Mouse (Mus musculus): ENCODE data around the gene Sapcd1. TPM values are rescaled to one million over a fixed set of nuclear protein-coding genes. Genes with fewer than 3 reads are reported as not detected.

The Sapcd1 gene
- polyA plus RNA-seq, 1 experiment from 2014 or later: 2.2 TPM

DNA sequence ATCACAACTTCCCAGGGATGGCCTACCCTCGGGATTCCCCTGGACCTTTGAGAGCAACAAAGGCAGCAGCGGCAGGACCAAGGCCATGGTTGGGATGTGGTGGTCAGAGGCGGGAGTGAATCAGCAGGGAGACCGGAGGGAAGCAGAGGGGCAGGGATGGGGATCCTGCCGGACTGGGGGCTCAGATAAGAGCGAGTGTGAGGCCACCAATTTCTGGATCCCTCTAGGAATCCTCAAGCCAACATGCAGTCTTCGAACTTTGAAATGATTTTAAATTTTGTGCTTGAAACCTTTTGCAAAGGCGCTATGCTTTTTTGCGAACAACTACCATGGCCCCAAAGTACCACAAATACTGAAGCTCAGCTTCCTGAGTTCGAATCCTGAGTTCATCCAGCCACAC lies 38.3 kb upstream of the Sapcd1 start, which contains the start of gene Mpig6b:
Mpig6b (minus strand) TSS at position 101 of the 400 bp plus-strand sequence.
- Histone ChIP-seq H3K9me3 (ENCODE audit: control insufficient read depth, low read length) (no peaks in the 10 kb centered on the region), H3K9ac (ENCODE audit: low read length) (peak within 1 kb of the TSS; percentile 52), H3K4me1 (ENCODE audit: control insufficient read depth in 2 of 2, insufficient read depth in 2 of 2, low read length in 2 of 2) (peaks cover 6 to 8% of the 10 kb centered on the region in 2 experiments; a peak in 2 of 4 replicates), H3K27me3 (ENCODE audit: control insufficient read depth, insufficient read depth, low read length) (peaks cover 33% of the 10 kb centered on the region), H3K36me3 (ENCODE audit: control insufficient read depth, insufficient read depth, low read length) (peaks cover 17% of the 10 kb centered on the region), H3K4me2 (ENCODE audit: low read length) (peak within 1 kb of the TSS; percentile 67), H3K4me3 (ENCODE audit: control insufficient read depth in 1 of 2, insufficient read depth in 1 of 2, low read depth in 1 of 2, low read length in 2 of 2) (peak within 1 kb of the TSS; percentile 19 to 34), H3K27ac (replicated peaks in 1 of 2; ENCODE audit: control insufficient read depth in 1 of 2, insufficient read depth in 1 of 2, low read depth in 2 of 2, low read length in 2 of 2) (no peak within 1 kb of the TSS)
- no peak for ATAC-seq (ENCODE audit: insufficient number of reproducible peaks, insufficient read depth, low FRiP score, low read depth)
- WGBS: 48% methylated on average over 10 of the region's 10 CpGs

- Histone ChIP-seq H3K9me3 (ENCODE audit: control insufficient read depth, low read length) (no peaks in the 10 kb centered on the region), H3K4me3 (ENCODE audit: control insufficient read depth in 1 of 2, insufficient read depth in 1 of 2, low read depth in 1 of 2, low read length in 2 of 2) (peak within 1 kb of the TSS; percentile 19 to 34), H3K27me3 (ENCODE audit: control insufficient read depth, insufficient read depth, low read length) (peaks cover 33% of the 10 kb centered on the region)
Observed at GRCm38 (mm10) chr17:35064951-35065947, 37.4 kb upstream of the Sapcd1 start, which contains the start of gene Ly6g6c. Ly6g6c (plus strand) TSS chr17:35065388.

DNA sequence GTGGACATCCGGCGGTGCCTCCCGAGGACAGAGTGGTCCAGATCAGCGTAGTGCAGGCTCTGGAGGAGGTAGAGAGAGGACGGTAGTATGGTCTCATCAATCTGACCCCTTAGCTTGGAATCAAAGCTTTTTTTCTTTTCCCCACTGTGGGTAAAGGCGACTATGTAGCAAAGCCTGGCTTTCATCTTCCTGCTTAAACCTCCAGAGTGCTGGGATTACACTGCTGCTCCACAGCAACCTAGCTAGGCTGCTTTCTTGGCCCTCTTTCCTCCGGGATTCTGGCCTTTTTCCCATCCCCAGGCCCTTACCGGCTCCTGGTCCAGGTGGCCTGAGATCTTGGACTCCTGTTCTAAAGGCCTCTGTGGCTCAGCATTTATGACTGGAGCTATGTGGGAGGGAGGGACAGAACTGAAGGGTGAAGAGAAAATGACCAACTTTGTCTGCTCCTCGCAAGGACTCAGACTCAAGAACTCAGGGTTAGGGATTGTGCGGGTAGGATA lies 36.6 kb upstream of the Sapcd1 start:
- H3K4me2 ChIP-seq (ENCODE audit: low read length): peak overlapping the region; percentile 67
- H3K27ac ChIP-seq (replicated peaks in 1 of 2; ENCODE audit: control insufficient read depth in 1 of 2, insufficient read depth in 1 of 2, low read depth in 2 of 2, low read length in 2 of 2): no peak overlapping the region
- no peaks in the 10 kb centered on the region for H3K9me3 ChIP-seq (ENCODE audit: control insufficient read depth, low read length)
- no peak for ATAC-seq (ENCODE audit: insufficient number of reproducible peaks, insufficient read depth, low FRiP score, low read depth)
- WGBS: 27% methylated on average over 10 of the region's 10 CpGs
- H3K27me3 ChIP-seq (ENCODE audit: control insufficient read depth, insufficient read depth, low read length): peaks cover 33% of the 10 kb centered on the region
- peaks cover 10 to 16% of the 10 kb centered on the region in 2 experiments for H3K4me1 ChIP-seq (ENCODE audit: control insufficient read depth in 2 of 2, insufficient read depth in 2 of 2, low read length in 2 of 2)
- H3K4me3 ChIP-seq (ENCODE audit: control insufficient read depth in 1 of 2, insufficient read depth in 1 of 2, low read depth in 1 of 2, low read length in 2 of 2): peak overlapping the region in 1 of 2 experiments; percentile 34; a peak in 2 of 4 replicates
- H3K9ac ChIP-seq (ENCODE audit: low read length): no peak overlapping the region
- peaks cover 25% of the 10 kb centered on the region for H3K36me3 ChIP-seq (ENCODE audit: control insufficient read depth, insufficient read depth, low read length)

More at GRCm38 (mm10) chr17:35064951-35065947, 37.4 kb upstream of the Sapcd1 start, which contains the start of gene Ly6g6c:
- 2% methylated on average over 48 of the region's 48 CpGs for WGBS
- no peak within 1 kb of the TSS for H3K27ac ChIP-seq (replicated peaks in 1 of 2; ENCODE audit: control insufficient read depth in 1 of 2, insufficient read depth in 1 of 2, low read depth in 2 of 2, low read length in 2 of 2)
- H3K36me3 ChIP-seq (ENCODE audit: control insufficient read depth, insufficient read depth, low read length): peaks cover 25% of the 10 kb centered on the region
- peak within 1 kb of the TSS; percentile 67 for H3K4me2 ChIP-seq (ENCODE audit: low read length)
- ATAC-seq (ENCODE audit: insufficient number of reproducible peaks, insufficient read depth, low FRiP score, low read depth): no peak
- H3K4me1 ChIP-seq (ENCODE audit: control insufficient read depth in 2 of 2, insufficient read depth in 2 of 2, low read length in 2 of 2): peaks cover 8 to 13% of the 10 kb centered on the region in 2 experiments
- peak within 1 kb of the TSS; percentile 52 for H3K9ac ChIP-seq (ENCODE audit: low read length)

GRCm38 (mm10) chr17:35063466-35063865 lies 35.6 kb upstream of the Sapcd1 start:
- 85% methylated on average over 3 of the region's 3 CpGs for WGBS
- H3K36me3 ChIP-seq (ENCODE audit: control insufficient read depth, insufficient read depth, low read length): peaks cover 27% of the 10 kb centered on the region
- H3K9me3 ChIP-seq (ENCODE audit: control insufficient read depth, low read length): no peaks in the 10 kb centered on the region
- no peak overlapping the region for H3K4me2 ChIP-seq (ENCODE audit: low read length)
- H3K4me3 ChIP-seq (ENCODE audit: control insufficient read depth in 1 of 2, insufficient read depth in 1 of 2, low read depth in 1 of 2, low read length in 2 of 2): no peak overlapping the region
- H3K4me1 ChIP-seq (ENCODE audit: control insufficient read depth in 2 of 2, insufficient read depth in 2 of 2, low read length in 2 of 2): peaks cover 10 to 19% of the 10 kb centered on the region in 2 experiments
- H3K27ac ChIP-seq (replicated peaks in 1 of 2; ENCODE audit: control insufficient read depth in 1 of 2, insufficient read depth in 1 of 2, low read depth in 2 of 2, low read length in 2 of 2): no peak overlapping the region
- no peak overlapping the region for H3K9ac ChIP-seq (ENCODE audit: low read length)
- peaks cover 33% of the 10 kb centered on the region for H3K27me3 ChIP-seq (ENCODE audit: control insufficient read depth, insufficient read depth, low read length)
- ATAC-seq (ENCODE audit: insufficient number of reproducible peaks, insufficient read depth, low FRiP score, low read depth): no peak

GRCm38 (mm10) chr17:35061299-35061698 lies 33.5 kb upstream of the Sapcd1 start:
- peaks cover 19% of the 10 kb centered on the region for H3K27me3 ChIP-seq (ENCODE audit: control insufficient read depth, insufficient read depth, low read length)
- WGBS: 88% methylated on average over 8 of the region's 8 CpGs
- no peak overlapping the region for H3K27ac ChIP-seq (replicated peaks in 1 of 2; ENCODE audit: control insufficient read depth in 1 of 2, insufficient read depth in 1 of 2, low read depth in 2 of 2, low read length in 2 of 2)
- no peak overlapping the region for H3K9ac ChIP-seq (ENCODE audit: low read length)
- no peak overlapping the region for H3K4me2 ChIP-seq (ENCODE audit: low read length)
- ATAC-seq (ENCODE audit: insufficient number of reproducible peaks, insufficient read depth, low FRiP score, low read depth): no peak
- peaks cover 48% of the 10 kb centered on the region for H3K36me3 ChIP-seq (ENCODE audit: control insufficient read depth, insufficient read depth, low read length)
- no peak overlapping the region for H3K4me3 ChIP-seq (ENCODE audit: control insufficient read depth in 1 of 2, insufficient read depth in 1 of 2, low read depth in 1 of 2, low read length in 2 of 2)
- peaks cover 10 to 22% of the 10 kb centered on the region in 2 experiments for H3K4me1 ChIP-seq (ENCODE audit: control insufficient read depth in 2 of 2, insufficient read depth in 2 of 2, low read length in 2 of 2)
- no peaks in the 10 kb centered on the region for H3K9me3 ChIP-seq (ENCODE audit: control insufficient read depth, low read length)

GRCm38 (mm10) chr17:35060737-35061297 lies 33.0 kb upstream of the Sapcd1 start:
- Histone ChIP-seq H3K4me3 (ENCODE audit: control insufficient read depth in 1 of 2, insufficient read depth in 1 of 2, low read depth in 1 of 2, low read length in 2 of 2) (peak overlapping the region; percentile 66 to 94), H3K27ac (replicated peaks in 1 of 2; ENCODE audit: control insufficient read depth in 1 of 2, insufficient read depth in 1 of 2, low read depth in 2 of 2, low read length in 2 of 2) (no peak overlapping the region), H3K4me1 (ENCODE audit: control insufficient read depth in 2 of 2, insufficient read depth in 2 of 2, low read length in 2 of 2) (peaks cover 10 to 22% of the 10 kb centered on the region in 2 experiments), H3K27me3 (ENCODE audit: control insufficient read depth, insufficient read depth, low read length) (peaks cover 16% of the 10 kb centered on the region; the same call in 1 of the 2 replicates), H3K9ac (ENCODE audit: low read length) (peak overlapping the region; percentile 91; the same call in 1 of the 2 replicates), H3K36me3 (ENCODE audit: control insufficient read depth, insufficient read depth, low read length) (peaks cover 53% of the 10 kb centered on the region), H3K9me3 (ENCODE audit: control insufficient read depth, low read length) (no peaks in the 10 kb centered on the region), H3K4me2 (ENCODE audit: low read length) (peak overlapping the region; percentile 93)
- ATAC-seq (ENCODE audit: insufficient number of reproducible peaks, insufficient read depth, low FRiP score, low read depth): no peak
- 71% methylated on average over 22 of the region's 22 CpGs for WGBS

- ATAC-seq (ENCODE audit: insufficient number of reproducible peaks, insufficient read depth, low FRiP score, low read depth): no peak
- H3K27ac ChIP-seq (replicated peaks in 1 of 2; ENCODE audit: control insufficient read depth in 1 of 2, insufficient read depth in 1 of 2, low read depth in 2 of 2, low read length in 2 of 2): peak overlapping the region in 1 of 2 experiments; percentile 94; a peak in 2 of 4 replicates
- H3K4me2 ChIP-seq (ENCODE audit: low read length): peak overlapping the region; percentile 93
- H3K9me3 ChIP-seq (ENCODE audit: control insufficient read depth, low read length): no peaks in the 10 kb centered on the region
- H3K4me3 ChIP-seq (ENCODE audit: control insufficient read depth in 1 of 2, insufficient read depth in 1 of 2, low read depth in 1 of 2, low read length in 2 of 2): peak overlapping the region; percentile 66 to 94
- peaks cover 9 to 15% of the 10 kb centered on the region in 2 experiments for H3K4me1 ChIP-seq (ENCODE audit: control insufficient read depth in 2 of 2, insufficient read depth in 2 of 2, low read length in 2 of 2)
- peak overlapping the region; percentile 91 for H3K9ac ChIP-seq (ENCODE audit: low read length)
- 38% methylated on average over 14 of the region's 14 CpGs for WGBS
- peaks cover 13% of the 10 kb centered on the region; the same call in 1 of the 2 replicates for H3K27me3 ChIP-seq (ENCODE audit: control insufficient read depth, insufficient read depth, low read length)
- H3K36me3 ChIP-seq (ENCODE audit: control insufficient read depth, insufficient read depth, low read length): peaks cover 61% of the 10 kb centered on the region
Observed at GRCm38 (mm10) chr17:35060071-35060470, 32.3 kb upstream of the Sapcd1 start.

Data from heart, embryonic 14.5 days (tissue).